22 mouse cellular contexts compared by ENCODE assay signal in the genomic region with DNA sequence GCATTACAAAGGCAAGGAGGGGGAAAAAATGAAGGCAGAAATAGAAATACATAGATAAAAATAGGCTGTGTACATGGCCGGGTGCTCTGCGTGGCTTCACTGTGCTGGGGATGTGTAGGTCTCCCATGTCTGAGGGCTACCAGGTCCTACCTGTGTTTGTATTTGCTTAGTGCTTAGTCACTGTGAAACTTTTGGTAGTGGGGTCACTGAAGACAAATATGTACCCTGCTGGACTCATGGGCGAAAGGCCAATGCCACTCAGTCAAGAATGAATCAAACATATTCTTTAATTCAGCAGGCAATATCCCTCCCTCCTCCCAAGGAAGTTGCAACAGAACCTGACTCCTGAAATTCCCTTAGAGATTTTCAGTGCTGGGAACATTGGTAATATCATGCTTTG.
DNase-seq lines count a peak whose midpoint lies in the region; ATAC-seq and TF ChIP-seq lines count a peak whose summit lies in the region.
"Had no signal": no experiment of that assay in that cellular context is flagged by ENCODE, and none has a peak within 500 bp of the region (broad histone marks: within the 10 kb centered on the region; RNA-seq: fewer than 3 reads in every experiment).

No protein-coding gene starts in this region.

- no peaks in the 10 kb centered on the region for H3K4me1 ChIP-seq in liver, adult 2 months (ENCODE audit: control insufficient read depth, insufficient read depth, low read length)
- no peaks in the 10 kb centered on the region for H3K4me1 ChIP-seq in lung, postnatal 0 days (ENCODE audit: insufficient read depth, low read depth, low read length)
- H3K4me1 ChIP-seq in liver, postnatal 0 days (ENCODE audit: insufficient read depth): peaks cover 5% of the 10 kb centered on the region
- H3K4me1 ChIP-seq in stomach, embryonic 15.5 days: peaks cover 4% of the 10 kb centered on the region; the same call in 1 of the 2 replicates
- H3K4me1 ChIP-seq: hindbrain, embryonic 13.5 days had no signal

- ATAC-seq in lung, postnatal 0 days: 0 out of 2 replicates have a peak, but pooled peaks have one; percentile 7
- ATAC-seq in liver, postnatal 0 days: peak; percentile 81
- 0 out of 2 replicates have a peak, but pooled peaks have one; percentile 54 for ATAC-seq in stomach, embryonic 15.5 days (ENCODE audit: insufficient read depth, low FRiP score, low read depth)
- ATAC-seq: forebrain, embryonic 14.5 days had no signal

- DNase-seq in liver, adult 2 months (ENCODE audit: extremely low read depth, low read depth, low spot score): peak; percentile 5
- no peak for DNase-seq in liver
- DNase-seq in lung, postnatal 0 days (ENCODE audit: low spot score): no peak
- DNase-seq in lung, postnatal 10 days: no peak
- DNase-seq in liver, postnatal 0 days: no peak
- DNase-seq in heart, adult 11 months: no peak
- DNase-seq: adrenal gland, adult 2 months; adrenal gland, postnatal 25 days; cerebellum, adult 18-20 months; cerebellum, postnatal 14 days; embryo, embryonic 11 days; gastrocnemius, postnatal 36 days; heart, adult 2 months; heart, postnatal 14 days had no signal

- no peak for TF ChIP-seq CTCF in liver, adult 2 months (IDR thresholded peaks at IDR 0.05; ENCODE audit: low read depth, low read length)
- TF ChIP-seq CTCF in lung, postnatal 0 days (IDR thresholded peaks at IDR 0.05): no peak
- no peak for TF ChIP-seq CTCF in liver, postnatal 0 days (IDR thresholded peaks at IDR 0.05; ENCODE audit: low read depth)

- no peaks in the 10 kb centered on the region for H3K36me3 ChIP-seq in liver, adult 2 months (ENCODE audit: control insufficient read depth, insufficient read depth, low read length)
- no peaks in the 10 kb centered on the region for H3K36me3 ChIP-seq in lung, postnatal 0 days (ENCODE audit: insufficient read depth, low read length)
- H3K36me3 ChIP-seq in liver, postnatal 0 days (replicated peaks; ENCODE audit: insufficient read depth, low read length): no peaks in the 10 kb centered on the region
- H3K36me3 ChIP-seq in stomach, embryonic 15.5 days: no peaks in the 10 kb centered on the region
- H3K36me3 ChIP-seq: embryonic facial prominence, embryonic 15.5 days; forebrain, embryonic 10.5 days; heart, embryonic 15.5 days; hindbrain, embryonic 13.5 days had no signal

- H3K4me3 ChIP-seq in liver, adult 2 months (ENCODE audit: insufficient read depth, low read depth, low read length): no peak overlapping the region
- no peak overlapping the region for H3K4me3 ChIP-seq in lung, postnatal 0 days (ENCODE audit: low read depth, low read length)
- H3K4me3 ChIP-seq in liver, postnatal 0 days (ENCODE audit: low read depth, low read length): no peak overlapping the region
- no peak overlapping the region for H3K4me3 ChIP-seq in stomach, embryonic 15.5 days (replicated peaks)
- H3K4me3 ChIP-seq: embryonic facial prominence, embryonic 15.5 days; erythroblast, embryonic 14.5 days; forebrain, embryonic 10.5 days; heart, adult 2 months; heart, embryonic 15.5 days; hindbrain, embryonic 13.5 days had no signal

- no peak for TF ChIP-seq EP300 in lung, postnatal 0 days (IDR thresholded peaks at IDR 0.05)
- TF ChIP-seq EP300 in liver, postnatal 0 days (IDR thresholded peaks at IDR 0.05; ENCODE audit: low read depth): no peak

- no peak for TF ChIP-seq POLR2A in liver, adult 2 months (IDR thresholded peaks at IDR 0.05; ENCODE audit: extremely low read depth, insufficient read depth, low read length)

- H3K27ac ChIP-seq in liver, adult 2 months (replicated peaks; ENCODE audit: insufficient read depth, low read depth, low read length): no peak overlapping the region
- no peak overlapping the region for H3K27ac ChIP-seq in lung, postnatal 0 days (ENCODE audit: low read length)
- no peak overlapping the region for H3K27ac ChIP-seq in liver, postnatal 0 days (ENCODE audit: low read depth)
- H3K27ac ChIP-seq in stomach, embryonic 15.5 days: no peak overlapping the region
- H3K27ac ChIP-seq: embryonic facial prominence, embryonic 15.5 days; forebrain, embryonic 10.5 days; heart, adult 2 months; heart, embryonic 15.5 days; hindbrain, embryonic 13.5 days had no signal

- H3K9ac ChIP-seq in liver, adult 2 months (ENCODE audit: low read depth, low read length): no peak overlapping the region
- H3K9ac ChIP-seq in lung, postnatal 0 days (replicated peaks; ENCODE audit: low read depth): no peak overlapping the region
- H3K9ac ChIP-seq in liver, postnatal 0 days (replicated peaks): no peak overlapping the region
- H3K9ac ChIP-seq in stomach, embryonic 15.5 days: no peak overlapping the region
- H3K9ac ChIP-seq: embryonic facial prominence, embryonic 15.5 days; heart, embryonic 15.5 days; hindbrain, embryonic 13.5 days had no signal

- H3K4me2 ChIP-seq in lung, postnatal 0 days (replicated peaks; ENCODE audit: low read depth, low read length): no peak overlapping the region
- no peak overlapping the region for H3K4me2 ChIP-seq in liver, postnatal 0 days (ENCODE audit: low read depth, low read length)
- H3K4me2 ChIP-seq in stomach, embryonic 15.5 days: no peak overlapping the region
- H3K4me2 ChIP-seq: embryonic facial prominence, embryonic 15.5 days; heart, embryonic 11.5 days; heart, embryonic 15.5 days; hindbrain, embryonic 13.5 days had no signal

- H3K9me3 ChIP-seq in lung, postnatal 0 days (ENCODE audit: low read length): no peaks in the 10 kb centered on the region
- no peaks in the 10 kb centered on the region for H3K9me3 ChIP-seq in liver, postnatal 0 days (ENCODE audit: low read length)
- H3K9me3 ChIP-seq in stomach, embryonic 15.5 days: no peaks in the 10 kb centered on the region
- H3K9me3 ChIP-seq: embryonic facial prominence, embryonic 15.5 days; forebrain, embryonic 10.5 days; heart, embryonic 15.5 days; hindbrain, embryonic 13.5 days had no signal

- WGBS in liver, adult 2 months: 35% methylated on average over 3 of the region's 3 CpGs
- WGBS in lung, postnatal 0 days: 71% methylated on average over 3 of the region's 3 CpGs
- 37% methylated on average over 3 of the region's 3 CpGs for WGBS in liver, postnatal 0 days (ENCODE audit: insufficient replicate concordance)
- WGBS in stomach, embryonic 15.5 days: 74% methylated on average over 3 of the region's 3 CpGs

- no peaks in the 10 kb centered on the region for H3K79me2 ChIP-seq in liver, adult 2 months (ENCODE audit: control insufficient read depth, insufficient read depth, low read length)

- H3K27me3 ChIP-seq in liver, adult 2 months (ENCODE audit: control insufficient read depth, insufficient read depth, low read length): no peaks in the 10 kb centered on the region
- no peaks in the 10 kb centered on the region for H3K27me3 ChIP-seq in lung, postnatal 0 days (replicated peaks; ENCODE audit: insufficient read depth, low read length)
- H3K27me3 ChIP-seq in liver, postnatal 0 days (ENCODE audit: insufficient read depth, low read length): no peaks in the 10 kb centered on the region
- no peaks in the 10 kb centered on the region for H3K27me3 ChIP-seq in stomach, embryonic 15.5 days (replicated peaks)
- H3K27me3 ChIP-seq: embryonic facial prominence, embryonic 15.5 days; heart, embryonic 15.5 days; hindbrain, embryonic 13.5 days had no signal

Comparison
In these comparisons a context has a peak if more than half of its experiments do, and no peak if none do; other contexts are left out.
1. ATAC-seq: peak in every context shown above with its lines; median percentile 81 in liver, postnatal 0 days; 54 in stomach, embryonic 15.5 days; 7 in lung, postnatal 0 days.